Mouse (Mus musculus) liver, embryonic 14.5 days (tissue): ENCODE results near the gene Gm49405. TPM values are rescaled to one million over a fixed set of nuclear protein-coding genes. Genes with fewer than 3 reads are reported as not detected.
A peak's percentile ranks its signal among the peaks of the same experiment; 100 is the strongest.

Experiments
- ATAC-seq: fragments of 200-750 bp; cut with Nextera tagmentation; 2 replicates; pipeline ENCODE4 v1.8.0; 2017; ENCODE audit warnings: moderate number of reproducible peaks, mild to moderate bottlenecking, moderate library complexity; ENCODE audit not compliant: insufficient read depth
- DNase-seq, 3 experiments: peaks; one replicate each; pipeline ENCODE4 v3.0.0-alpha.2; 2012 to 2013; ENCODE audit warnings: low read depth in 3 of 3, low spot score in 3 of 3
- H3K27ac ChIP-seq: fragments of 300-500 bp; sonication (generic); 2 replicates; pipeline ENCODE4 v1.5.1; 2014; ENCODE audit warnings: moderate library complexity, mild to moderate bottlenecking, control low read depth, inconsistent platforms
- H3K27me3 ChIP-seq: fragments of 300-500 bp; sonication (generic); 2 replicates; pipeline ENCODE4 v1.6.1; 2014; ENCODE audit warnings: mild to moderate bottlenecking, low read length, moderate library complexity; ENCODE audit not compliant: control insufficient read depth, insufficient read depth
- H3K36me3 ChIP-seq: fragments of 300-500 bp; sonication (generic); replicated peaks from 2 replicates; pipeline ENCODE4 v1.6.1; 2014; ENCODE audit warnings: low read depth; ENCODE audit not compliant: control insufficient read depth, insufficient read depth
- H3K4me1 ChIP-seq, 2 experiments: fragments of 200-500 bp in 1 of 2; fragments of 300-500 bp in 1 of 2; sonication (generic) in 1 of 2; replicated peaks; 2 replicates each; pipeline ENCODE4 v1.6.1; 2012 to 2014; ENCODE audit warnings: antibody characterized with exemption in 1 of 2, inconsistent platforms in 1 of 2, low read length in 1 of 2; ENCODE audit not compliant: control insufficient read depth in 2 of 2, insufficient read depth in 2 of 2
- H3K4me2 ChIP-seq: fragments of 300-500 bp; sonication (generic); 2 replicates; pipeline ENCODE4 v1.6.1; 2014; ENCODE audit warnings: low read depth, mild to moderate bottlenecking, control low read depth, moderate library complexity
- H3K4me3 ChIP-seq, 2 experiments: fragments of 200-500 bp in 1 of 2; fragments of 300-500 bp in 1 of 2; sonication (generic) in 1 of 2; 2 replicates each; pipeline ENCODE4 v1.5.1; 2012 to 2014; ENCODE audit warnings: low read depth in 2 of 2, low read length in 2 of 2, mild to moderate bottlenecking in 2 of 2, control low read depth in 1 of 2, inconsistent platforms in 1 of 2, moderate library complexity in 1 of 2; ENCODE audit not compliant: insufficient read depth in 1 of 2
- H3K9ac ChIP-seq: fragments of 300-500 bp; sonication (generic); replicated peaks from 2 replicates; pipeline ENCODE4 v1.6.1; 2014; ENCODE audit warnings: mild to moderate bottlenecking, control low read depth, moderate library complexity
- H3K9me3 ChIP-seq: fragments of 300-500 bp; sonication (generic); 2 replicates; pipeline ENCODE4 v1.6.1; 2016; ENCODE audit warnings: low read length, mixed read lengths; ENCODE audit not compliant: control insufficient read depth
- CTCF ChIP-seq: IDR thresholded peaks from 2 replicates; pipeline ENCODE4 v1.5.1; 2016; ENCODE audit warnings: antibody characterized with exemption, low read depth, control low read depth
- EP300 ChIP-seq: IDR thresholded peaks from 2 replicates; pipeline ENCODE4 v1.6.1; 2016; ENCODE audit warnings: antibody characterized with exemption, low read depth
- WGBS: fragments of 180-500 bp; shearing (Covaris S2); extraction: QIAGEN DNeasy Blood & Tissue Kit; methylation state at CpG from one replicate; pipeline ENCODE4 v1.1.7; 2014; ENCODE audit not compliant: insufficient replicate concordance; 5-methylcytosine and 5-hydroxymethylcytosine counted together
- polyA plus RNA-seq, 2 experiments: library from polyadenylated mRNA; depleted of rRNA in 1 of 2; stranded (reverse) in 1 of 2; unstranded in 1 of 2; fragments of >200 nt; fragmentation: Nextera tagmentation in 1 of 2; extraction: Ambion mirVana in 1 of 2; gene quantifications; 2 replicates each; pipeline versions ENCODE4 v1.2.1 to v1.2.3; 2012 to 2014

Gm49405 gene
- polyA plus RNA-seq, 2 experiments: 0.25 to 0.73 TPM

DNA sequence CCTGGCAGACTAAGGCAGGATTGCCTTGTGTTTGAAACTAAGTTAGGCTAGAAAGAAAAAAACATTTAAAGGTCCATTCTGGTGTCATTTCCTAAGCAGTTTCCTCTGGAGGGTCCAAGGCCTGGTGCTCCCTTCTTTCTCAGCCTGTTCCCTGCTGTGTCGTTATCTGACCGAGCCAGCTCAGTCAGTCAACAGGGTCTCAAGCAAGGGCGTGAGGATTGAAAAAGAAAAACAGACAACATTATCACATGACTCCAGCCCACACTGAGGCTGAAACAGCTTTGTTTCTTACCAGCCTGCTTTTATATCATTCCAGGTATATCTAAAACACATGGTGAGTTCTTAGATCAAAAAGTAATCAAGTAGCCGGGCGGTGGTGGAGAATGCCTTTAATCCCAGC, 15.2 kb downstream of the Gm49405 start:
- no peak overlapping the region for H3K4me3 ChIP-seq
- 14% methylated on average over 5 of the region's 5 CpGs for WGBS
- H3K36me3 ChIP-seq: no peaks in the 10 kb centered on the region
- no peak overlapping the region; the same call in 1 of the 2 replicates for H3K4me2 ChIP-seq
- H3K27ac ChIP-seq: peak overlapping the region; percentile 71
- peak; percentile 41 to 52 (median 49) for DNase-seq
- peak overlapping the region; percentile 40; the same call in 1 of the 2 replicates for H3K9ac ChIP-seq
- no peaks in the 10 kb centered on the region for H3K27me3 ChIP-seq
- H3K4me1 ChIP-seq: peaks cover 26 to 40% of the 10 kb centered on the region in 2 experiments
- no peaks in the 10 kb centered on the region for H3K9me3 ChIP-seq
- ATAC-seq: peak; percentile 11; the same call in 1 of the 2 replicates
- peak; percentile 71 for TF ChIP-seq EP300
- no peak for TF ChIP-seq CTCF

DNA sequence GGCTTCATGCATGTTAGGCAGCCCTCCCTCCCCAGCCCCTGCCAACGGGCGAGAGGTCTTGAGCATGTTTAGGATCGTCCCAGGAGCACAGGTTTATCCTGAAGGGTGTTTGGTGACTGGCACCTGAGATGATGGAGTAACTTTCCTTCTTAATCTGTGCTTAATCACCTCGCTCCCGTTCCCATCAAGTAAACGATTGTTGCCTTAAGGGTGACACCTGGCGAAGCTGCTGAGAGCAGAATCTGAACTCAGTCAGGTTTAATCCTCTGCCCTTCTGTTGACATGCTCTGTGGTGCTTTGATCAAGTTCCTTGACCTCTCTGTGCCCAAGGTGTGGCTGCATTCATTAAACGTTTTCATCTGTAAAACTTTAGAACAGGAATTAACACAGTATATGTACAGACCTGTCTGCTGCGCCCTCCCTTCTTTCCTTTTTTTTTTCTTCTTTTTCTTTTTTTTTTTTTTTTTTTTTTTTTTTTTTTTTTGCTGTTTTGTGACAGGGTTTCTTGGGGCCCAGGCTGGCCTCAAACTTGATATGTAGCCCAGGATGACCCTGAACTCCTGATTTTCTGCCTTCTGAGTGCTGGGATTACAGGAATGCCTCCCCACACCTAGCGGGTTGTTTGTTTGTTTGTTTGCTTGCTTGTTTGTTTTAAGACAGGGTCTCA, 17.6 kb downstream of the Gm49405 start:
- ATAC-seq: no peak
- 65% methylated on average over 10 of the region's 10 CpGs for WGBS
- no peaks in the 10 kb centered on the region for H3K36me3 ChIP-seq

DNA sequence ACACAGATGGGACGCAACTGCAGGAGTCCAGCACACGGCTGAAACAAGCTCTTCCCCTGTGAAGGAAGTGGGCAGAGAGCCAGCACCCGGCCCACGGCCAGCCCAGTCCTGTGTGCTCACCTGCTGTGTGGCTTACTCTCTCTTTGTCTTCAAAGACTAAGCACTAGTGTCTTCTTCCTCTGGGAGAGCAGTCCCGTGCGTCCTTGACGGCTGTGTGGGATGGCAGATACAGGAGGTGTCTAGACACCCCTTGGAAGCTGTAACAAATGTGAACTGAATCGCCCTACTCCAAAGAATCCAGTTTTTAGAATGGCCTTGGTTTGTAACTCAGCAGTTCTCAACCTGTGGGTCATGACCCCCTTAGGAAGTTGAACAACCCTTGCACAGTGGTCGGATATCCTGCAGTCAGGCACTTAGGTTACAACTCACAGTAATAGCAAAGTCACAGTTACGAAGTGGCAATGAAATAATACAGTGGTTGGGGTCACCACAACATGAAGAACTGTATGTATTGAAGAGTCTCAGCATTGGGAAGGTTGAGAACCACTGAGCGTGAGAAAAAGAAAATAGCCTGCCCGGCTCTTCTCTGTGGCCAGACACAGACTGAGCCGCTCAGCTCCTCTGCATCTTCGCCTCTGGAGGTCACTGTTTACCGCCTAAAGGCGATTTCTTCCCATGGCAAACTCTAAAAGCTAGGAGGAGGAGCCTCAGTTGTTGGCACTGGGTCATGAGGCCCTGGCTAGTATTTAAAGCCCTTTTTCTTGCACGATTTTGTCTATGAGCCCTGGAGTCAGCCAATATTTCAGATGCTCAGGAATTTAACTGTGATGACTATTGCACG, 18.5 kb downstream of the Gm49405 start:
- TF ChIP-seq CTCF: peak; percentile 88
- no peak for TF ChIP-seq EP300
- H3K4me2 ChIP-seq: peak overlapping the region; percentile 22; the same call in 1 of the 2 replicates
- no peaks in the 10 kb centered on the region for H3K9me3 ChIP-seq
- H3K4me3 ChIP-seq: no peak overlapping the region
- peaks cover 15 to 24% of the 10 kb centered on the region in 2 experiments for H3K4me1 ChIP-seq
- H3K27ac ChIP-seq: no peak overlapping the region
- H3K27me3 ChIP-seq: no peaks in the 10 kb centered on the region
- H3K36me3 ChIP-seq: no peaks in the 10 kb centered on the region
- DNase-seq (peak; percentile 62 to 69 (median 68)), ATAC-seq (peak; percentile 71)
- 34% methylated on average over 18 of the region's 18 CpGs for WGBS
- peak overlapping the region; percentile 16; the same call in 1 of the 2 replicates for H3K9ac ChIP-seq

More for the DNA sequence above, 17.6 kb downstream of the Gm49405 start:
- no peak overlapping the region for H3K4me2 ChIP-seq
- H3K9ac ChIP-seq: no peak overlapping the region
- no peak for TF ChIP-seq EP300
- TF ChIP-seq CTCF: no peak
- H3K9me3 ChIP-seq: no peaks in the 10 kb centered on the region
- no peak overlapping the region for H3K27ac ChIP-seq
- no peaks in the 10 kb centered on the region for H3K27me3 ChIP-seq
- H3K4me1 ChIP-seq: peaks cover 22 to 30% of the 10 kb centered on the region in 2 experiments
- DNase-seq: no peak
- no peak overlapping the region for H3K4me3 ChIP-seq

DNA sequence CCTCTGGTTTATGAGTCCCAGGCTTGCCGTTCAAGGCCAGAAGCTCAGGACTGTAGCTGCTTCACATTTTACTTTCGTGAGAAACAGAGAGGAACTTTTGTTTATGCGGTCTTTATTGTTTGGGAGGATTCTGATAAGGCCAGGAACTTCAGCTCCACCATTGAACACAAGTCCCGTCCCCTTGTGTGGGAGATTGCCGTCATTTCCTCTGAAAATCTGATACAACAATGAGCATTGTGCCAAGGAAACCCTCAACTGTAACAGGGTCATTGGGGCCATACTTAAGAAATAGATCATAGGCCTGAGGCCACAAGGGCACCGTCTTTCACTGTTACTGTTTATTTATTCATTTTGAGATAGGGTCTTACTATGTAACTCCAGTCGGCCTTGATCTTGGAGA, 22.8 kb downstream of the Gm49405 start:
- H3K9ac ChIP-seq: no peak overlapping the region
- DNase-seq (no peak), ATAC-seq (no peak)
- TF ChIP-seq EP300 (no peak), CTCF (no peak)
- 46% methylated on average over 7 of the region's 7 CpGs for WGBS
- H3K27me3 ChIP-seq: no peaks in the 10 kb centered on the region
- no peak overlapping the region for H3K4me3 ChIP-seq
- H3K27ac ChIP-seq: no peak overlapping the region
- no peak overlapping the region for H3K4me2 ChIP-seq
- H3K4me1 ChIP-seq: peaks cover 0 to 11% of the 10 kb centered on the region in 2 experiments; a peak in 2 of 4 replicates
- no peaks in the 10 kb centered on the region for H3K36me3 ChIP-seq
- no peaks in the 10 kb centered on the region for H3K9me3 ChIP-seq

DNA sequence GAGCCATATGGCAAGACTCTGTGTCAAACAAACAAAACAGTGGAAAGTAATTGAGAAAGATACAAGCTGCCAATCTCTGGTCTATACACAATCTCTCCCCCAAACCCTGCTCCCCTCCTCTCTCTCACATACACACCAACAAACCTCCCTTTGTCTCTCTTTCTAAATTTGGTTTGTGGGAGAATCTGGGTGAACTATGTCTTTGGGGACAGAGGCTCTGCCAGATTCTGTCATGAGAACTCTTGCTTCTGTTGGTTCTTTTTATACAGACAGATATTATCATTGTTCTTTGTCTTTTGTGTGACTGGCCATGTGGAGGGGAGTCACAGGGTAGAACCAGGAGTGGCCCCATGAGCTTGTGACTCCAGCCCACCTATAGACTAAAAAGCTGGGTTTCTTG, 27.1 kb downstream of the Gm49405 start:
- ATAC-seq (no peak), DNase-seq (no peak)
- peaks cover 0 to 1% of the 10 kb centered on the region in 2 experiments; a peak in 2 of 4 replicates for H3K4me1 ChIP-seq
- H3K4me2 ChIP-seq: no peak overlapping the region
- no peaks in the 10 kb centered on the region for H3K9me3 ChIP-seq
- no peaks in the 10 kb centered on the region for H3K36me3 ChIP-seq
- H3K27ac ChIP-seq: no peak overlapping the region
- TF ChIP-seq CTCF (no peak), EP300 (no peak)
- no peaks in the 10 kb centered on the region for H3K27me3 ChIP-seq
- no peak overlapping the region for H3K4me3 ChIP-seq
- H3K9ac ChIP-seq: no peak overlapping the region
